7 mouse cellular contexts compared by ENCODE assay signal in the genomic region with DNA sequence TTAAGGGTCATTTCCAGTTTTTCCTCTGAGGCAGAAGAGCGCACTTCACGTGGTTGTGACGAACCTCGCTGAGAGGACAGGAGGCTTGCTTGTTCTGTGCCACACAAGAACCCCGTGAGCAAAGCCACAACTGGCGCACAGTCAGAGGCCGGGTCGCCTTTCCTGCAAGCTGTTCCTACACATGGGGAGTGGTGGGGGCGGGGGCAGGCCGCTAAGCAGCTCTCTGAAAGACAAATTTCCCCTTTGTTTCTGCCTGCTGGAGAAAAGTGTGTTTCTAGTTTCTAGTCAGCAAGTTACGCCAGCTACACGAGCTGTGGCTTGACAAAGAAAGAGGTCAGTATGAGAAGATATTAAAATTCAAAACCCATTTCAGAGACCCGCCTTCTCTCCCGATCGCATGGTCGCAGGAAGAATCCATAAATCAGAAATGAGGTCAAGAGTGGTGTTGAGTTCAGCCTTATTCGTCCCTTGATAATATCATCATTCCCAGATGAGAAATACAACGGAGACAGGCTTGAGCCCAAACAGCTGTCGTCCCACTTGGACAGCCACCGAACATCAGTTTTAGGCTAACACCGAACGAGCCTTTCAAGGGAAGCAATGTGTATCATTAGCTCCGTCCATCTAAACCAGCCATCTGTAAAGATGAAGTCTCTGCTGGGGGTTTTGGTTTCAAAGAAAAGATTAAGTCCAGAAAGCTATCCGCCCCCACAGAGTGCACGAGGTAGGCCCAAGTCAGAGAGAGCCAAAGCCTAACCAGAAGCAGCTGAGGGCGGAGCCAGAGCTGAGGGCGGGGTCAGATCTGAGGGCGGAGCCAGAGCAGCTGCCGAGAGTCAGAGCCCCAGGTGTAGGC. TPM values are rescaled to one million over a fixed set of nuclear protein-coding genes. Genes with fewer than 3 reads are reported as not detected.
DNase-seq lines count a peak whose midpoint lies in the region; ATAC-seq and TF ChIP-seq lines count a peak whose summit lies in the region.

No protein-coding gene starts in this region.

- peaks cover 4% of the 10 kb centered on the region; the same call in 1 of the 2 replicates for H3K4me1 ChIP-seq in G1E (ENCODE audit: insufficient read depth, low read depth, low read length)
- H3K4me1 ChIP-seq in embryonic facial prominence, embryonic 12.5 days = peaks cover 41% of the 10 kb centered on the region

- H3K9ac ChIP-seq in embryonic facial prominence, embryonic 12.5 days = no peak overlapping the region

- DNase-seq in CD4-positive helper T cell, adult 2 months (ENCODE audit: low read depth, low spot score) = peak; percentile 91
- no peak for DNase-seq in G1E (ENCODE audit: low spot score)
- peak; percentile 43 to 67 for DNase-seq in heart, postnatal 36 days
- DNase-seq in layer of hippocampus, adult 9-11 months = peak; percentile 88
- DNase-seq in spleen, adult 12 weeks (ENCODE audit: low spot score) = peak; percentile 91

- peak; percentile 34; the same call in 1 of the 2 replicates for ATAC-seq in G1E (ENCODE audit: extremely low read depth, insufficient number of reproducible peaks, low FRiP score, poor library complexity, severe bottlenecking)
- peak; percentile 55; the same call in 1 of the 2 replicates for ATAC-seq in embryonic facial prominence, embryonic 12.5 days (ENCODE audit: insufficient number of reproducible peaks, insufficient read depth, low FRiP score, low TSS enrichment)
- peak; percentile 89 for ATAC-seq in megakaryocyte, adult 5-6 weeks (ENCODE audit: poor library complexity, severe bottlenecking)

- H3K9me3 ChIP-seq in G1E (replicated peaks) = no peaks in the 10 kb centered on the region
- no peaks in the 10 kb centered on the region for H3K9me3 ChIP-seq in embryonic facial prominence, embryonic 12.5 days

- H3K27ac ChIP-seq in embryonic facial prominence, embryonic 12.5 days = peak overlapping the region; percentile 86

- 22% methylated on average over 29 of the region's 29 CpGs for WGBS in embryonic facial prominence, embryonic 12.5 days

- no peak for TF ChIP-seq CTCF in G1E (IDR thresholded peaks at IDR 0.05; ENCODE audit: low read depth, low read length)

- no peaks in the 10 kb centered on the region for H3K36me3 ChIP-seq in G1E (replicated peaks)
- no peaks in the 10 kb centered on the region for H3K36me3 ChIP-seq in embryonic facial prominence, embryonic 12.5 days

- no peak overlapping the region for H3K4me3 ChIP-seq in G1E (ENCODE audit: low read depth, low read length)
- H3K4me3 ChIP-seq in embryonic facial prominence, embryonic 12.5 days = no peak overlapping the region

- peaks cover 13% of the 10 kb centered on the region for H3K27me3 ChIP-seq in G1E (ENCODE audit: insufficient read depth, low read length)
- H3K27me3 ChIP-seq in embryonic facial prominence, embryonic 12.5 days = no peaks in the 10 kb centered on the region

- peak overlapping the region; percentile 19; the same call in 1 of the 2 replicates for H3K4me2 ChIP-seq in embryonic facial prominence, embryonic 12.5 days (replicated peaks)

- intact Hi-C loops in heart, postnatal 36 days (cut with DNase I) = no loop called here

RNA-seq across cellular contexts. Expression of a gene that starts 30.8 kb away (rescaled TPM):
- total RNA-seq in G1E (2014; fragmentation: Nextera tagmentation) (0.58 TPM in 1 of 2 replicates, not detected in the other), G1E (2017) (0.46 and 0.66 TPM in 2 replicates)
- 0.07 and 0.14 TPM in 2 replicates for polyA plus RNA-seq in G1E (2012)
- 23.1 and 24.7 TPM in 2 replicates for polyA plus RNA-seq in embryonic facial prominence, embryonic 12.5 days (2016; fragmentation: Nextera tagmentation; extraction: Ambion mirVana)
- total RNA-seq in heart, postnatal 36 days (2021) = 100 to 1,000 TPM; 125 to 140 TPM
- 65.7 and 65.8 TPM in 2 replicates for total RNA-seq in megakaryocyte, adult 5-6 weeks (2015)
- total RNA-seq in megakaryocyte, adult 5-6 weeks (2017) = 56.4 and 56.8 TPM in 2 replicates

Comparison
In these comparisons a context has a peak if more than half of its experiments do, and no peak if none do; other contexts are left out.
1. ATAC-seq: peak in every context shown above with its lines; median percentile 89 in megakaryocyte, adult 5-6 weeks; 55 in embryonic facial prominence, embryonic 12.5 days; 34 in G1E.
2. RNA of a gene that starts 30.8 kb away (total RNA-seq): 125 to 140 TPM in heart, postnatal 36 days and 56.4 to 65.8 TPM in megakaryocyte, adult 5-6 weeks; 0.46 to 0.66 TPM in G1E; every median in the first group is over 10 times any median in the second.